Mouse (Mus musculus): Measurements from ENCODE around the gene Zfp639. TPM values are rescaled to one million over a fixed set of nuclear protein-coding genes. Genes with fewer than 3 reads are reported as not detected.
A peak's percentile ranks its signal among the peaks of the same experiment; 100 is the strongest.

Zfp639 gene
- polyA plus RNA-seq, 2 experiments from 2014 or later = 24.1 to 26.4 TPM

GRCm38 (mm10) chr3:32506366-32507225, 3.5 kb upstream of the Zfp639 start:
- no peak for ATAC-seq

- ATAC-seq = peak; percentile 60
These were observed 1.3 kb upstream of the Zfp639 start for GRCm38 (mm10) chr3:32508666-32509324.

GRCm38 (mm10) chr3:32510375-32511190, 524 bp downstream of the Zfp639 start:
- ATAC-seq = peak; percentile 70

GRCm38 (mm10) chr3:32511191-32511550, 1.1 kb downstream of the Zfp639 start:
- no peak for ATAC-seq

GRCm38 (mm10) chr3:32512686-32513284, 2.7 kb downstream of the Zfp639 start:
- ATAC-seq = no peak

- no peak for ATAC-seq
These were observed 3.5 kb downstream of the Zfp639 start for GRCm38 (mm10) chr3:32513528-32513927.

- no peak for ATAC-seq
These were observed 17.1 kb downstream of the Zfp639 start for GRCm38 (mm10) chr3:32527181-32527580.

- ATAC-seq = peak; percentile 100
These were observed 19.3 kb downstream of the Zfp639 start, which contains the start of gene Mfn1 for GRCm38 (mm10) chr3:32529303-32529898. Gene Mfn1, plus strand, starts transcription at chr3:32529465.

- ATAC-seq = no peak
These were observed 20.0 kb downstream of the Zfp639 start for GRCm38 (mm10) chr3:32530041-32530440.

GRCm38 (mm10) chr3:32535692-32536091, 25.6 kb downstream of the Zfp639 start:
- ATAC-seq = no peak

- ATAC-seq = no peak
These were observed 27.5 kb downstream of the Zfp639 start for GRCm38 (mm10) chr3:32537556-32537955.

GRCm38 (mm10) chr3:32538091-32538490, 28.0 kb downstream of the Zfp639 start:
- ATAC-seq = no peak

- ATAC-seq = no peak
These were observed 43.0 kb downstream of the Zfp639 start for GRCm38 (mm10) chr3:32553061-32553460.

- no peak for ATAC-seq
These were observed 53.3 kb downstream of the Zfp639 start for GRCm38 (mm10) chr3:32563401-32563800.

Other genes with a start within 250 kb of the Zfp639 start
- 1 to 10 TPM; 5.6 to 7.7 TPM for gene Zmat3, start 144.2 kb upstream of the Zfp639 start, polyA plus RNA-seq (2017; shearing (Covaris generic))
- 10 to 100 TPM; 16.0 to 19.0 TPM for gene Pik3ca, start 112.6 kb upstream of the Zfp639 start, polyA plus RNA-seq (2017; shearing (Covaris generic))
- gene Kcnmb3, start 18.0 kb upstream of the Zfp639 start, polyA plus RNA-seq (2017; shearing (Covaris generic)) = under 1 TPM; 0.46 to 0.52 TPM
- gene Mfn1, start 19.2 kb downstream of the Zfp639 start, polyA plus RNA-seq (2017; shearing (Covaris generic)) = 1 to 10 TPM; 6.1 to 9.9 TPM
- gene Gnb4, start 106.3 kb downstream of the Zfp639 start, polyA plus RNA-seq (2017; shearing (Covaris generic)) = 10 to 100 TPM; 21.7 to 28.6 TPM
- 100 to 1,000 TPM in 1 of 2 experiments, 10 to 100 TPM in 1; 89.6 to 104 TPM for gene Actl6a, start 196.0 kb downstream of the Zfp639 start, polyA plus RNA-seq (2017; shearing (Covaris generic))
- gene Ndufb5, start 226.7 kb downstream of the Zfp639 start, polyA plus RNA-seq (2017; shearing (Covaris generic)) = 100 to 1,000 TPM; 277 to 281 TPM
- 10 to 100 TPM; 14.0 to 28.8 TPM for gene Mrpl47, start 227.3 kb downstream of the Zfp639 start, polyA plus RNA-seq (2017; shearing (Covaris generic))